16 mouse cellular contexts compared by ENCODE assay signal in the genomic region with DNA sequence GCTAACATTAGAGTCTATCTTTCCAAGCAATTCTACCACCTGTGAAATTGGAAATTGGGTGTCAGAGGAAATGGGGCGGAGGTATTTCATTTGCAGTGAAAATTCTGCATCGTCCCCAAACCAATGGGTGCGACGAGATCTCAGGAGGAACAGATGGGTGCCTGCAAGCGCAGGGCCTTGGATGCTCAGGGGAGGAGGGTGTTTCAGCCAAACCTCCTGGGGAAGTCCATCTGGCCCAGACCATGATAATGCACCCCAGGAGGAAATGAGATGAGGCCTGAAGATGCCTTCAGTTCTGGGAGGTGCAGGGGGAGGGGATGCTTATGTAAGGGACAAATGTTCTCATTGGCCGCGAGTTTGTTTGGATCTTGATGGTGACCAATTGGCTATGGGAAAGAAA.
DNase-seq lines count a peak whose midpoint lies in the region; ATAC-seq lines count a peak whose summit lies in the region.
"Had no signal": no experiment of that assay in that cellular context is flagged by ENCODE, and none has a peak within 500 bp of the region (broad histone marks: within the 10 kb centered on the region; RNA-seq: fewer than 3 reads in every experiment).

No protein-coding gene starts in this region.

- ATAC-seq in activated CD4-positive, CD25-positive, alpha-beta regulatory T cell, adult 4 months, result no peak
- ATAC-seq: forebrain, embryonic 15.5 days; hindbrain, embryonic 16.5 days; intestine, embryonic 15.5 days had no signal

- peak; percentile 96 for DNase-seq in brain, adult 2 months (ENCODE audit: low read depth, low spot score)
- DNase-seq in cerebellum, adult 11 months, result peak; percentile 83
- DNase-seq in cerebellum, adult 8-10 months, result peak; percentile 81
- DNase-seq in cerebellum, postnatal 14 days, result peak; percentile 54 to 78
- no peak for DNase-seq in adipocyte (ENCODE audit: low spot score)
- DNase-seq in frontal cortex, postnatal 14 days (ENCODE audit: low spot score in 2 of 2), result no peak
- DNase-seq: adrenal gland, postnatal 25 days; embryo, embryonic 11 days; gastrocnemius, postnatal 14 days; heart, postnatal 4 days; kidney, adult 2 months; kidney, postnatal 14 days had no signal

Comparison
In these comparisons a context has a peak if more than half of its experiments do, and no peak if none do; other contexts are left out.
1. DNase-seq: peak in brain, adult 2 months (single experiment), cerebellum, adult 11 months (single experiment), cerebellum, adult 8-10 months (single experiment) and cerebellum, postnatal 14 days (2 of 2); none in adipocyte (single experiment) and frontal cortex, postnatal 14 days (0 of 2).